Mouse (Mus musculus) lung, postnatal 0 days (tissue): ENCODE measurements around the gene Cmss1. TPM values are rescaled to one million over a fixed set of nuclear protein-coding genes. Genes with fewer than 3 reads are reported as not detected.
A peak's percentile ranks its signal among the peaks of the same experiment; 100 is the strongest.

Source experiments
- ATAC-seq: fragments of 200-750 bp; cut with Nextera tagmentation; 2 replicates; pipeline ENCODE4 v1.8.0; 2017; ENCODE audit warnings: moderate library complexity
- DNase-seq: peaks from one replicate; pipeline ENCODE4 v3.0.0-alpha.2; 2016; ENCODE audit warnings: low spot score
- H3K27ac ChIP-seq: fragments of 300-500 bp; sonication (generic); 2 replicates; pipeline ENCODE4 v1.5.1; 2014; ENCODE audit warnings: antibody characterized with exemption, mild to moderate bottlenecking, low read length, mixed read lengths
- H3K27me3 ChIP-seq: fragments of 300-500 bp; sonication (generic); replicated peaks from 2 replicates; pipeline ENCODE4 v1.6.1; 2014; ENCODE audit warnings: low read length, mixed read lengths; ENCODE audit not compliant: insufficient read depth
- H3K36me3 ChIP-seq: fragments of 300-500 bp; sonication (generic); 2 replicates; pipeline ENCODE4 v1.6.1; 2014; ENCODE audit warnings: low read length, mixed read lengths; ENCODE audit not compliant: insufficient read depth
- H3K4me1 ChIP-seq: fragments of 300-500 bp; sonication (generic); 2 replicates; pipeline ENCODE4 v1.6.1; 2014; ENCODE audit warnings: antibody characterized with exemption, low read depth, low read length, mixed read lengths; ENCODE audit not compliant: insufficient read depth
- H3K4me2 ChIP-seq: fragments of 300-500 bp; sonication (generic); replicated peaks from 2 replicates; pipeline ENCODE4 v1.6.1; 2014; ENCODE audit warnings: low read depth, mild to moderate bottlenecking, low read length, moderate library complexity, mixed read lengths
- H3K4me3 ChIP-seq: fragments of 300-500 bp; sonication (generic); 2 replicates; pipeline ENCODE4 v1.5.1; 2014; ENCODE audit warnings: low read depth, low read length
- H3K9ac ChIP-seq: fragments of 300-500 bp; sonication (generic); replicated peaks from 2 replicates; pipeline ENCODE4 v1.6.1; 2014; ENCODE audit warnings: low read depth, mild to moderate bottlenecking
- H3K9me3 ChIP-seq: fragments of 300-500 bp; sonication (generic); 2 replicates; pipeline ENCODE4 v1.6.1; 2016; ENCODE audit warnings: low read length, mixed read lengths
- CTCF ChIP-seq: IDR thresholded peaks from 2 replicates; pipeline ENCODE4 v1.5.1; 2016; ENCODE audit warnings: antibody characterized with exemption, mild to moderate bottlenecking
- EP300 ChIP-seq: IDR thresholded peaks from 2 replicates; pipeline ENCODE4 v1.6.1; 2016; ENCODE audit warnings: antibody characterized with exemption, mild to moderate bottlenecking, control low read depth
- WGBS: fragments of 180-500 bp; shearing (Covaris S2); extraction: QIAGEN DNeasy Blood & Tissue Kit; methylation state at CpG from one replicate; pipeline ENCODE4 v1.1.7; 2014; 5-methylcytosine and 5-hydroxymethylcytosine counted together
- polyA plus RNA-seq: library from polyadenylated mRNA; unstranded; fragments of >200 nt; fragmentation: Nextera tagmentation; extraction: Ambion mirVana; gene quantifications from 2 replicates; pipeline ENCODE4 v1.2.1, GENCODE M21; 2015

Gene Cmss1
- polyA plus RNA-seq, 1 experiment from 2014 or later, result 23.1 TPM

GRCm38 (mm10) chr16:57488661-57489060 is 118.0 kb downstream of the Cmss1 start:
- Histone ChIP-seq H3K27me3 (no peaks in the 10 kb centered on the region), H3K4me3 (no peak overlapping the region), H3K4me2 (no peak overlapping the region), H3K9me3 (no peaks in the 10 kb centered on the region), H3K4me1 (no peaks in the 10 kb centered on the region), H3K27ac (no peak overlapping the region), H3K36me3 (no peaks in the 10 kb centered on the region), H3K9ac (no peak overlapping the region)
- TF ChIP-seq CTCF (no peak), EP300 (no peak)
- no peak for ATAC-seq
- no peak for DNase-seq

DNA sequence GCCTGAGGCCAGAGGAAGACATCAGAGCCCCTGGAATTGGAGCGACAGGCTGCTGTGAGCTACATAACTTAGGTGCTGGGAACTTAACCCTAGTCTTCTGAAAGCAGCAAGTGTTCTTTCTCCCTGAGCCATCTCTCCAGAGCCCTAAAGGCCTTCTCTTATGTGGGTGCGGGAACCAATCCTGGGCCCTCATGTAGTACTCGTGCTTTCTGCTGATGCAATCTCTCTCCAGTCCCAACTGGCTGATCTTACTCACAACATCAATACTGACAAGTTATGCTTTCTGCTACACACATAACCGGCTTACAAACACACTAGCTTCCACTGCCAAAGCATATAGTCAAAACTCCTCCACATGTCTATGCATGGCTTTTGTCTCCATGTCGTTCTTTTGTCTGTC is 120.4 kb downstream of the Cmss1 start:
- ATAC-seq (no peak), DNase-seq (no peak)
- Histone ChIP-seq H3K9me3 (no peaks in the 10 kb centered on the region), H3K4me1 (no peaks in the 10 kb centered on the region), H3K27ac (no peak overlapping the region), H3K4me3 (no peak overlapping the region), H3K36me3 (no peaks in the 10 kb centered on the region), H3K9ac (no peak overlapping the region), H3K27me3 (no peaks in the 10 kb centered on the region), H3K4me2 (no peak overlapping the region)
- no peak for TF ChIP-seq CTCF
- TF ChIP-seq EP300, result no peak
- 80% methylated on average over 5 of the region's 5 CpGs for WGBS

DNA sequence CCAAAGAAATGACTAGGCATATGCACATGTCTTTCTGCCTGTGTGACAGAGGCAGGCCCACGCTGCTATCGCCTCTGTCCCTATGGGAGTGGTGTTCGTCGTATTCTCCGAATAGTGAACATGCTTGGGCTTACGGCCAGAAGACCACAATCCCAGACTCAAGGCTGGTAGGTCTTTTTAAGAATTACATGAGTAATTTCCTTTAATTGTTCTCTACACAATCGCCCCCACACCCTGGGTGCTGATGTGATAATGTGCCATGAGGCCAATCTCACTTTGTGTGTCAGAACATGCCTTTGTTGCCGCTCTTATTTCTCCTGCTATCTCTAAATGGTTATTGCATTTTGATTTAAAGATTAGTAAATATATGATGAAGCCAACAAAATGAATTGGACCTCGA is 121.4 kb downstream of the Cmss1 start:
- no peaks in the 10 kb centered on the region for H3K4me1 ChIP-seq
- no peak overlapping the region for H3K4me2 ChIP-seq
- H3K36me3 ChIP-seq, result no peaks in the 10 kb centered on the region
- H3K27ac ChIP-seq, result no peak overlapping the region
- no peaks in the 10 kb centered on the region for H3K27me3 ChIP-seq
- WGBS, result 67% methylated on average over 9 of the region's 9 CpGs
- DNase-seq, result peak; percentile 61
- H3K9ac ChIP-seq, result no peak overlapping the region
- peak; percentile 81 for TF ChIP-seq EP300
- TF ChIP-seq CTCF, result no peak
- no peak overlapping the region for H3K4me3 ChIP-seq
- no peaks in the 10 kb centered on the region for H3K9me3 ChIP-seq
- ATAC-seq, result peak; percentile 53

- Histone ChIP-seq H3K9ac (no peak overlapping the region), H3K36me3 (no peaks in the 10 kb centered on the region), H3K27ac (no peak overlapping the region), H3K9me3 (no peaks in the 10 kb centered on the region), H3K4me1 (no peaks in the 10 kb centered on the region), H3K4me2 (no peak overlapping the region), H3K27me3 (no peaks in the 10 kb centered on the region), H3K4me3 (no peak overlapping the region)
- TF ChIP-seq CTCF (no peak), EP300 (peak; percentile 40; the same call in 1 of the 2 replicates)
- 42% methylated on average over 12 of the region's 12 CpGs for WGBS
- DNase-seq (peak; percentile 53), ATAC-seq (peak; percentile 70)
Observed at GRCm38 (mm10) chr16:57484043-57484795, 122.4 kb downstream of the Cmss1 start.

DNA sequence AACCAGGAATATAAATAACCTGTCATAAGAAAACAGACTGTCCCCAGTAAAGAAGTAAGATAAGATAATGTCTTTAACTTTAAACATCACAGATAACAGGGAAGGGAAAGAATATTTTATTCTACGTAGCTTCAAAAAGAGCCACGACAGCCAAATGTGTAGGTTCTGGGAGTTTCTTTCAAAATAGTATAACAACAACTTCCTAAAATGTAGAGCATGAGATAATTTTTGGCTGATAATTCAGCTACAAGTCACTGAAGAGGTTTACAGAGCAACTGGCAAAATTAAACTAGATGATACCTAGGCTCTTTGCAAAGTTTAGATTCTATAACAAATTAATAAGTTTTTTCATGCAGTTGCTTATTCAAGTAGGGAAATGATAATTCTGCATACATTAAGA is 123.2 kb downstream of the Cmss1 start:
- TF ChIP-seq CTCF (no peak), EP300 (no peak)
- Histone ChIP-seq H3K27me3 (no peaks in the 10 kb centered on the region), H3K4me2 (no peak overlapping the region), H3K27ac (no peak overlapping the region), H3K4me1 (no peaks in the 10 kb centered on the region), H3K9ac (no peak overlapping the region), H3K4me3 (no peak overlapping the region), H3K36me3 (no peaks in the 10 kb centered on the region), H3K9me3 (no peaks in the 10 kb centered on the region)
- ATAC-seq, result no peak
- no peak for DNase-seq
- WGBS, result 59% methylated on average over 2 of the region's 2 CpGs

- Histone ChIP-seq H3K9me3 (no peaks in the 10 kb centered on the region), H3K36me3 (no peaks in the 10 kb centered on the region), H3K27ac (no peak overlapping the region), H3K4me3 (no peak overlapping the region), H3K4me2 (no peak overlapping the region), H3K9ac (no peak overlapping the region), H3K27me3 (no peaks in the 10 kb centered on the region), H3K4me1 (no peaks in the 10 kb centered on the region)
- DNase-seq, result peak; percentile 62
- WGBS, result 15% methylated on average over 4 of the region's 4 CpGs
- TF ChIP-seq EP300 (no peak; the same call in none of the 2 replicates), CTCF (no peak)
- peak; percentile 58 for ATAC-seq
Observed at GRCm38 (mm10) chr16:57482911-57483310, 123.8 kb downstream of the Cmss1 start.
